Mouse (Mus musculus) ES-Bruce4 (cell line): ENCODE measurements at regions not wholly inside any gene's neighbourhood (a gene's known extent, or its start where the extent isn't known, plus 50 kb on each side); places are given as distances from the start of the nearest gene placed in this dataset.

ENCODE experiments used
- CTCF ChIP-seq: IDR thresholded peaks from one replicate; pipeline ENCODE4 v1.8.1; 2011; ENCODE audit warnings: low read depth, low read length
- EP300 ChIP-seq: IDR thresholded peaks from 2 replicates; pipeline ENCODE4 v1.6.1; 2011; ENCODE audit warnings: low read depth, low read length; ENCODE audit not compliant: insufficient read depth
- POLR2A ChIP-seq: IDR thresholded peaks from one replicate; pipeline ENCODE4 v1.8.1; 2011; ENCODE audit warnings: low read length; ENCODE audit not compliant: insufficient read depth

- TF ChIP-seq CTCF (no peak), POLR2A (no peak), EP300 (no peak)
Observed at GRCm38 (mm10) chr4:89436764-89437163, 125.9 kb upstream of the Cdkn2b start.
